Mouse (Mus musculus): ENCODE data around the gene Myg1.

GRCm38 (mm10) chr15:102352177-102352576 is 20.7 kb downstream of the Myg1 start:
- TF ChIP-seq CTCF (IDR thresholded peaks at IDR 0.05; ENCODE audit: extremely low read depth, insufficient read depth, low read length) (no peak), POLR2A (IDR thresholded peaks at IDR 0.05; ENCODE audit: extremely low read depth, insufficient read depth, low read length) (no peak)

All from cortical plate, adult 2 months (tissue).